ENCODE assay signal across 8 mouse cellular contexts in genomic region chr9:99140063-99140882, GRCm38 (mm10). TPM values are rescaled to one million over a fixed set of nuclear protein-coding genes. Genes with fewer than 3 reads are reported as not detected.
DNase-seq lines count a peak whose midpoint lies in the region; ATAC-seq lines count a peak whose summit lies in the region.

Gene Pik3cb (minus strand): TSS chr9:99140621.

- no peaks in the 10 kb centered on the region for H3K36me3 ChIP-seq in intestine, embryonic 14.5 days (ENCODE audit: control insufficient read depth, insufficient read depth, low read length)

- H3K4me1 ChIP-seq in intestine, embryonic 14.5 days (replicated peaks; ENCODE audit: control insufficient read depth, insufficient read depth, low read length): peaks cover 5% of the 10 kb centered on the region

- peak within 1 kb of the TSS; percentile 71 for H3K4me2 ChIP-seq in intestine, embryonic 14.5 days (ENCODE audit: low read length)

- H3K27ac ChIP-seq in intestine, embryonic 14.5 days (ENCODE audit: low read depth): no peak within 1 kb of the TSS; the same call in 1 of the 2 replicates

- ATAC-seq in intestine, embryonic 14.5 days (replicated peaks; ENCODE audit: low FRiP score, low TSS enrichment, low read depth): peak; percentile 96

- H3K4me3 ChIP-seq in intestine, embryonic 14.5 days (ENCODE audit: low read depth, low read length): peak within 1 kb of the TSS; percentile 70

- intact Hi-C loops in gastrocnemius, postnatal 14 days (cut with DNase I; ENCODE audit: low total_unique reads): no loop called here
- intact Hi-C loops in left cerebral cortex, postnatal 14 days (cut with DNase I): loop anchor here (2.0 kb wide), 1 partner anchor 103 kb away; the partner anchor contains the start of gene Cep70

- under 1% methylated on average over 68 of the region's 77 CpGs for WGBS in intestine, embryonic 14.5 days

- DNase-seq in adipocyte (ENCODE audit: low spot score): peak; percentile 91
- peak; percentile 93 for DNase-seq in embryo, embryonic 10 days (ENCODE audit: low spot score)
- peak; percentile 97 for DNase-seq in gastrocnemius, postnatal 14 days
- peak; percentile 99 for DNase-seq in intestine, embryonic 14.5 days (ENCODE audit: low spot score)
- peak; percentile 97 to 98 for DNase-seq in left cerebral cortex, postnatal 14 days (ENCODE audit: low spot score in 2 of 2)
- DNase-seq in mesoderm, embryonic 11.5 days (ENCODE audit: low read depth, low spot score): peak; percentile 95
- peak; percentile 92 for DNase-seq in right cerebral cortex, postnatal 36 days (ENCODE audit: low spot score in 2 of 2)
- peak; percentile 98 for DNase-seq in yolk sac, embryonic 10.5 days (ENCODE audit: low spot score)

- no peaks in the 10 kb centered on the region for H3K9me3 ChIP-seq in intestine, embryonic 14.5 days (ENCODE audit: control insufficient read depth, low read length)

- peak within 1 kb of the TSS; percentile 59 for H3K9ac ChIP-seq in intestine, embryonic 14.5 days (ENCODE audit: low read length)

- H3K27me3 ChIP-seq in intestine, embryonic 14.5 days (replicated peaks; ENCODE audit: control insufficient read depth, insufficient read depth, low read length): peaks cover 13% of the 10 kb centered on the region; the same call in 1 of the 2 replicates

RNA-seq across cellular contexts. Expression of gene Pik3cb, which starts in this region (rescaled TPM):
- total RNA-seq in gastrocnemius, postnatal 14 days (2021): 1 to 10 TPM; 3.2 to 3.8 TPM
- 0.88 and 0.99 TPM in 2 replicates for polyA plus RNA-seq in intestine, embryonic 14.5 days (2014; fragmentation: Nextera tagmentation; extraction: Ambion mirVana)
- total RNA-seq in left cerebral cortex, postnatal 14 days (2021): 10 to 100 TPM; 19.7 to 21.7 TPM

Comparison
In these comparisons a context has a peak if more than half of its experiments do, and no peak if none do; other contexts are left out.
1. RNA of gene Pik3cb (total RNA-seq): 19.7 to 21.7 TPM in left cerebral cortex, postnatal 14 days; 3.2 to 3.8 TPM in gastrocnemius, postnatal 14 days; every median in the first group is over 4 times any median in the second.
2. Peak in DNase-seq, ATAC-seq, H3K4me3 ChIP-seq, H3K9ac ChIP-seq and H3K4me2 ChIP-seq in intestine, embryonic 14.5 days; RNA of the gene not detected or under 1 TPM.
3. Peak in every context shown above with its lines, with median percentiles within 50 percentile points of each other: DNase-seq.